Mouse (Mus musculus) megakaryocyte, adult 5-6 weeks (primary cell): ENCODE measurements around the gene Abcc4. TPM values are rescaled to one million over a fixed set of nuclear protein-coding genes. Genes with fewer than 3 reads are reported as not detected.

Experiments
- ATAC-seq: 2 replicates; pipeline ENCODE4 v1.8.0; 2016; ENCODE audit warnings: mild to moderate bottlenecking, inconsistent platforms; ENCODE audit not compliant: poor library complexity, severe bottlenecking
- total RNA-seq, 2 experiments: library from RNA; stranded (forward) in 1 of 2; stranded (reverse) in 1 of 2; fragments of 153-499, 151-499 nt in 1 of 2; fragments of 221-1000, 200-1000 nt in 1 of 2; gene quantifications; 2 replicates each; pipeline versions ENCODE4 v1.2.3 to v1.2.4; 2015 to 2017

Abcc4 gene
- total RNA-seq, 2 experiments from 2014 or later = 24.6 to 29.8 TPM

GRCm38 (mm10) chr14:118713408-118713807, 7.4 kb upstream of the Abcc4 start:
- peak; percentile 11 for ATAC-seq

GRCm38 (mm10) chr14:118712889-118713288, 6.9 kb upstream of the Abcc4 start:
- no peak for ATAC-seq

- no peak for ATAC-seq
These were observed 4.9 kb upstream of the Abcc4 start for GRCm38 (mm10) chr14:118710945-118711344.

GRCm38 (mm10) chr14:118709736-118710135, 3.7 kb upstream of the Abcc4 start:
- ATAC-seq = peak; percentile 66

GRCm38 (mm10) chr14:118708126-118708525, 2.1 kb upstream of the Abcc4 start:
- ATAC-seq = no peak

- no peak for ATAC-seq
These were observed 943 bp upstream of the Abcc4 start for GRCm38 (mm10) chr14:118706962-118707361.

- no peak for ATAC-seq
These were observed 583 bp downstream of the Abcc4 start for GRCm38 (mm10) chr14:118705465-118705807.

GRCm38 (mm10) chr14:118703363-118703762, 2.7 kb downstream of the Abcc4 start:
- no peak for ATAC-seq

- no peak for ATAC-seq
These were observed 3.9 kb downstream of the Abcc4 start for GRCm38 (mm10) chr14:118701991-118702608.

- no peak for ATAC-seq
These were observed 5.4 kb downstream of the Abcc4 start for GRCm38 (mm10) chr14:118700576-118700975.

GRCm38 (mm10) chr14:118699963-118700362, 6.1 kb downstream of the Abcc4 start:
- ATAC-seq = peak; percentile 82

- ATAC-seq = peak; percentile 17; the same call in 1 of the 2 replicates
These were observed 6.5 kb downstream of the Abcc4 start for GRCm38 (mm10) chr14:118699508-118699907.

- ATAC-seq = no peak
These were observed 9.3 kb downstream of the Abcc4 start for GRCm38 (mm10) chr14:118696556-118697289.

GRCm38 (mm10) chr14:118695866-118696265, 10.2 kb downstream of the Abcc4 start:
- no peak for ATAC-seq

GRCm38 (mm10) chr14:118694321-118694720, 11.7 kb downstream of the Abcc4 start:
- ATAC-seq = no peak

GRCm38 (mm10) chr14:118691910-118692309, 14.1 kb downstream of the Abcc4 start:
- no peak for ATAC-seq

- no peak for ATAC-seq
These were observed 14.6 kb downstream of the Abcc4 start for GRCm38 (mm10) chr14:118691404-118691803.

- ATAC-seq = peak; percentile 80
These were observed 15.1 kb downstream of the Abcc4 start for GRCm38 (mm10) chr14:118690921-118691320.

GRCm38 (mm10) chr14:118690336-118690735, 15.7 kb downstream of the Abcc4 start:
- peak; percentile 14; the same call in 1 of the 2 replicates for ATAC-seq

GRCm38 (mm10) chr14:118688643-118689042, 17.4 kb downstream of the Abcc4 start:
- no peak for ATAC-seq

GRCm38 (mm10) chr14:118686861-118687260, 19.2 kb downstream of the Abcc4 start:
- ATAC-seq = no peak

- ATAC-seq = peak; percentile 72
These were observed 20.4 kb downstream of the Abcc4 start for GRCm38 (mm10) chr14:118685572-118685971.
